Mouse (Mus musculus): ENCODE measurements around the gene Chst11. TPM values are rescaled to one million over a fixed set of nuclear protein-coding genes. Genes with fewer than 3 reads are reported as not detected.

Chst11 gene
- polyA plus RNA-seq, 1 experiment, result 12.1 TPM

DNA sequence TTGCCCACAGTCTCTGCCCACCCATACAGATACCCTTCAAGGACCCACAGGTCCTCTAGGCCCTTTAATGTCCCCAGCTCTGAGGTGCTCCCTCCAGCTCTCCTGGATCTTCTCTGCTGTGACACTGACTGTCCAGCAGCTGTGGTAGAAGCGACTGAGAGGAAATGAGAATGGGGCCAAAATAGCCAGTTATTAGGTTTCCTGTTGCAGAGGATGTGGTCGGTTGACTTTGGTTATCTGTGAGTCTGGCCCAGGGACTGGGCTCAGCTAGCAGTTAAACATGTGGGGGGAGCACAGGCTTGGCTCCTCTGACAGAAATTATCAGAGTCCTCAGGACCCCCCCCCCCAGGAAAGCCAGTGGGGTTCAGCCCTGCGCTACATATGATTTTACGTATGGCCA is 19.7 kb downstream of the Chst11 start:
- Histone ChIP-seq H3K27me3 (ENCODE audit: control insufficient read depth, insufficient read depth, insufficient read length) (no peaks in the 10 kb centered on the region), H3K4me3 (no peak overlapping the region), H3K79me2 (ENCODE audit: control insufficient read depth, insufficient read depth) (peaks cover 26% of the 10 kb centered on the region), H3ac (ENCODE audit: control insufficient read depth, insufficient read length) (no peak overlapping the region), H3K36me3 (ENCODE audit: control insufficient read depth, insufficient read depth) (no peaks in the 10 kb centered on the region), H3K4me2 (ENCODE audit: low read depth) (peak overlapping the region; percentile 46)
- TF ChIP-seq MYOG (IDR thresholded peaks at IDR 0.05; ENCODE audit: control insufficient read depth in 1 of 3, insufficient read depth in 1 of 3, insufficient read length in 2 of 3, low read depth in 2 of 3), result no peak
- TF ChIP-seq CEBPB (IDR thresholded peaks at IDR 0.05; ENCODE audit: insufficient read depth, poor library complexity, severe bottlenecking), result no peak
- TF ChIP-seq USF1 (IDR thresholded peaks at IDR 0.05; ENCODE audit: low read depth), result no peak
- TF ChIP-seq SRF (IDR thresholded peaks at IDR 0.05; ENCODE audit: control insufficient read depth, insufficient read length, low read depth), result no peak
- TF ChIP-seq TCF12 (IDR thresholded peaks at IDR 0.05; ENCODE audit: insufficient read depth, poor library complexity, severe bottlenecking), result no peak
- no peak for TF ChIP-seq POLR2A (IDR thresholded peaks at IDR 0.05; ENCODE audit: insufficient read length, low read depth)
- TF ChIP-seq POLR2AphosphoS2 (IDR thresholded peaks at IDR 0.05; ENCODE audit: insufficient read length, low read depth), result no peak
- no peak for TF ChIP-seq TCF3 (IDR thresholded peaks at IDR 0.05; ENCODE audit: insufficient read length, low read depth)
- no peak for TF ChIP-seq REST (IDR thresholded peaks at IDR 0.05; ENCODE audit: insufficient read depth, insufficient read length)
- no peak for TF ChIP-seq E2F4 (IDR thresholded peaks at IDR 0.05; ENCODE audit: insufficient read depth)
- no peak for TF ChIP-seq MAX (IDR thresholded peaks at IDR 0.05; ENCODE audit: low read depth)
- no peak for TF ChIP-seq MYOD1 (IDR thresholded peaks at IDR 0.05; ENCODE audit: control insufficient read depth in 1 of 3, insufficient read length in 2 of 3, low read depth in 2 of 3)

DNA sequence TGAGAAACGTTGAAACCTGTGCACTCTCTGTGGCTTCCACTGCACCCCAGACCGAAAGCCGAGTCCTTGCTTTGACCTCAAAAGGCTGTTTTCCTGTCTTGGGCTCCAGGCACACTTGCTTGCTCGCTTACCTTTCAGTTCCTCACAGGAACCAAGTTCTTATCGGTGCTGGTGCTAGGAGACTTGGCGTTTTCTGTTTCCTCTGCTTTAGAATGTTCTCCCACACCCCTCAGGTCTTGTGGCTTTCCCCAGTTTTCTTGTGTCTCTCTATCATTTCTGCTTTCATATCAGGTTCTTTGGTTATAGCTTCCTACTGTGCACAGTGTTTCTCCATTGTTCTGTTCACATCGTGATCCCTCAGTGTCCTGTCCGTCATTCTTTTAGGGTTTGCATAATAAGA is 21.0 kb downstream of the Chst11 start:
- TF ChIP-seq SRF (IDR thresholded peaks at IDR 0.05; ENCODE audit: control insufficient read depth, insufficient read length, low read depth) (no peak), POLR2AphosphoS2 (IDR thresholded peaks at IDR 0.05; ENCODE audit: insufficient read length, low read depth) (no peak), MYOD1 (IDR thresholded peaks at IDR 0.05; ENCODE audit: control insufficient read depth in 1 of 3, insufficient read length in 2 of 3, low read depth in 2 of 3) (no peak), TCF12 (IDR thresholded peaks at IDR 0.05; ENCODE audit: insufficient read depth, poor library complexity, severe bottlenecking) (no peak), MYOG (IDR thresholded peaks at IDR 0.05; ENCODE audit: control insufficient read depth in 1 of 3, insufficient read depth in 1 of 3, insufficient read length in 2 of 3, low read depth in 2 of 3) (no peak), E2F4 (IDR thresholded peaks at IDR 0.05; ENCODE audit: insufficient read depth) (no peak), CEBPB (IDR thresholded peaks at IDR 0.05; ENCODE audit: insufficient read depth, poor library complexity, severe bottlenecking) (no peak)
- peaks cover 26% of the 10 kb centered on the region for H3K79me2 ChIP-seq (ENCODE audit: control insufficient read depth, insufficient read depth)
- H3K4me2 ChIP-seq (ENCODE audit: low read depth), result no peak overlapping the region
- no peak overlapping the region for H3ac ChIP-seq (ENCODE audit: control insufficient read depth, insufficient read length)
- H3K27me3 ChIP-seq (ENCODE audit: control insufficient read depth, insufficient read depth, insufficient read length), result no peaks in the 10 kb centered on the region
- no peak overlapping the region for H3K4me3 ChIP-seq
- no peaks in the 10 kb centered on the region for H3K36me3 ChIP-seq (ENCODE audit: control insufficient read depth, insufficient read depth)

DNA sequence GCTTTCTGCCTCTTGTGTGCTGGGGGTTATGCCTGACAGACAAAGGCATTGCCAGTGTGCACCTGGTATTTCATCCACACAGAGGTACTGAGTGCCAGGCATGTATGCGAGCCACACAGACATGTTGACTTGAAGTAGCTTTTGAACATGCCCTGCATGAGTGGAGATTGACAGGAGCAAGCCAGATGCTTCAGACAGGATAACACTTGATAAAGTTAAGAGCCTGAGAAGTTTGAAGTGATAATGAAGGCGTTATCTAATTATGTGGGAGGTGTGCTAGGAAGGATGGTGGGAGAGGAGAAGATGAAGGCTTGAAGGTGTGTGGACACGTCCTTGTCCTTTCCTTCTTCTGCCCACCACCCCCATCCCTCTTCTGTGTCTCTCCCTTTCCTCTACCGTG is 28.7 kb downstream of the Chst11 start:
- no peak overlapping the region for H3K4me3 ChIP-seq
- no peak overlapping the region for H3K4me2 ChIP-seq (ENCODE audit: low read depth)
- no peak for TF ChIP-seq TCF3 (IDR thresholded peaks at IDR 0.05; ENCODE audit: insufficient read length, low read depth)
- no peak for TF ChIP-seq USF1 (IDR thresholded peaks at IDR 0.05; ENCODE audit: low read depth)
- TF ChIP-seq CEBPB (IDR thresholded peaks at IDR 0.05; ENCODE audit: insufficient read depth, poor library complexity, severe bottlenecking), result no peak
- no peak for TF ChIP-seq POLR2AphosphoS2 (IDR thresholded peaks at IDR 0.05; ENCODE audit: insufficient read length, low read depth)
- no peak for TF ChIP-seq MYOG (IDR thresholded peaks at IDR 0.05; ENCODE audit: control insufficient read depth in 1 of 3, insufficient read depth in 1 of 3, insufficient read length in 2 of 3, low read depth in 2 of 3)
- TF ChIP-seq MYOD1 (IDR thresholded peaks at IDR 0.05; ENCODE audit: control insufficient read depth in 1 of 3, insufficient read length in 2 of 3, low read depth in 2 of 3), result no peak
- no peak for TF ChIP-seq TCF12 (IDR thresholded peaks at IDR 0.05; ENCODE audit: insufficient read depth, poor library complexity, severe bottlenecking)
- TF ChIP-seq REST (IDR thresholded peaks at IDR 0.05; ENCODE audit: insufficient read depth, insufficient read length), result no peak
- TF ChIP-seq MAX (IDR thresholded peaks at IDR 0.05; ENCODE audit: low read depth), result no peak
- no peak for TF ChIP-seq SRF (IDR thresholded peaks at IDR 0.05; ENCODE audit: control insufficient read depth, insufficient read length, low read depth)
- no peak for TF ChIP-seq POLR2A (IDR thresholded peaks at IDR 0.05; ENCODE audit: insufficient read length, low read depth)
- TF ChIP-seq E2F4 (IDR thresholded peaks at IDR 0.05; ENCODE audit: insufficient read depth), result no peak
- no peak overlapping the region for H3ac ChIP-seq (ENCODE audit: control insufficient read depth, insufficient read length)
- peaks cover 19% of the 10 kb centered on the region for H3K79me2 ChIP-seq (ENCODE audit: control insufficient read depth, insufficient read depth)
- no peaks in the 10 kb centered on the region for H3K27me3 ChIP-seq (ENCODE audit: control insufficient read depth, insufficient read depth, insufficient read length)
- no peaks in the 10 kb centered on the region for H3K36me3 ChIP-seq (ENCODE audit: control insufficient read depth, insufficient read depth)

DNA sequence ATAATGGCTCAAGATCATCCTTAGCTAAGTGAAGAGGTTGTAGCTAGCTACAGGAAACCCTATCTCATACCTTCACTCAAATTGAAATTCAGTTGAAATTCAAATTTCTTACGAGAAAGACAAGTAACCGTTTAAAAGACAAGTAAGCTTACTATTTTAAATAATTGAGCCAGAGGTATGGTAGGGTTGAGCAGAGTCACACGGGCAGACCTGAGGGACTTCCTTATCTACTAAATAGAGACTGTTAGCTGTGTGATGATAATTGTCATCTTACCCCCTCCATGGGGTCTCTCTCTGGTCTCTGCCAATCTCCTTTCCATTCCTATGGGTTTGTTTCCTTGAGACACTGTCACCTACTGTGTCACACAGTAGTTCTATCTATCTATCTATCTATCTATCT is 30.6 kb downstream of the Chst11 start:
- Histone ChIP-seq H3K36me3 (ENCODE audit: control insufficient read depth, insufficient read depth) (no peaks in the 10 kb centered on the region), H3K27me3 (ENCODE audit: control insufficient read depth, insufficient read depth, insufficient read length) (no peaks in the 10 kb centered on the region), H3K4me3 (no peak overlapping the region), H3K4me2 (ENCODE audit: low read depth) (no peak overlapping the region), H3K79me2 (ENCODE audit: control insufficient read depth, insufficient read depth) (peaks cover 19% of the 10 kb centered on the region), H3ac (ENCODE audit: control insufficient read depth, insufficient read length) (no peak overlapping the region)
- TF ChIP-seq POLR2AphosphoS2 (IDR thresholded peaks at IDR 0.05; ENCODE audit: insufficient read length, low read depth) (no peak), POLR2A (IDR thresholded peaks at IDR 0.05; ENCODE audit: insufficient read length, low read depth) (no peak), REST (IDR thresholded peaks at IDR 0.05; ENCODE audit: insufficient read depth, insufficient read length) (no peak), E2F4 (IDR thresholded peaks at IDR 0.05; ENCODE audit: insufficient read depth) (no peak), USF1 (IDR thresholded peaks at IDR 0.05; ENCODE audit: low read depth) (no peak), MYOG (IDR thresholded peaks at IDR 0.05; ENCODE audit: control insufficient read depth in 1 of 3, insufficient read depth in 1 of 3, insufficient read length in 2 of 3, low read depth in 2 of 3) (no peak), TCF12 (IDR thresholded peaks at IDR 0.05; ENCODE audit: insufficient read depth, poor library complexity, severe bottlenecking) (no peak), MYOD1 (IDR thresholded peaks at IDR 0.05; ENCODE audit: control insufficient read depth in 1 of 3, insufficient read length in 2 of 3, low read depth in 2 of 3) (no peak), CEBPB (IDR thresholded peaks at IDR 0.05; ENCODE audit: insufficient read depth, poor library complexity, severe bottlenecking) (no peak), SRF (IDR thresholded peaks at IDR 0.05; ENCODE audit: control insufficient read depth, insufficient read length, low read depth) (no peak), MAX (IDR thresholded peaks at IDR 0.05; ENCODE audit: low read depth) (no peak), TCF3 (IDR thresholded peaks at IDR 0.05; ENCODE audit: insufficient read length, low read depth) (no peak)

Measured in myocyte (in vitro differentiated cells).